Mouse (Mus musculus) kidney, embryonic 16.5 days (tissue): ENCODE measurements around the gene Olfr549. TPM values are rescaled to one million over a fixed set of nuclear protein-coding genes. Genes with fewer than 3 reads are reported as not detected.

Source experiments
- ATAC-seq: fragments of 200-750 bp; cut with Nextera tagmentation; 2 replicates; pipeline ENCODE4 v1.8.0; 2017; ENCODE audit warnings: moderate TSS enrichment; ENCODE audit not compliant: low FRiP score, low TSS enrichment
- H3K27ac ChIP-seq: fragments of 300-500 bp; sonication (generic); 2 replicates; pipeline ENCODE4 v1.5.1; 2014; ENCODE audit warnings: low read length
- H3K27me3 ChIP-seq: fragments of 300-500 bp; sonication (generic); 2 replicates; pipeline ENCODE4 v1.6.1; 2014; ENCODE audit warnings: low read length, control low read depth, mixed read lengths; ENCODE audit not compliant: insufficient read depth
- H3K36me3 ChIP-seq: fragments of 300-500 bp; sonication (generic); 2 replicates; pipeline ENCODE4 v1.6.1; 2014; ENCODE audit warnings: low read length, control low read depth, mixed read lengths; ENCODE audit not compliant: insufficient read depth
- H3K4me1 ChIP-seq: fragments of 300-500 bp; sonication (generic); 2 replicates; pipeline ENCODE4 v1.6.1; 2014; ENCODE audit warnings: low read length, control low read depth, mixed read lengths; ENCODE audit not compliant: insufficient read depth
- H3K4me2 ChIP-seq: fragments of 300-500 bp; sonication (generic); replicated peaks from 2 replicates; pipeline ENCODE4 v1.6.1; 2014; ENCODE audit warnings: low read depth, low read length
- H3K4me3 ChIP-seq: fragments of 300-500 bp; sonication (generic); 2 replicates; pipeline ENCODE4 v1.5.1; 2014; ENCODE audit warnings: mild to moderate bottlenecking, low read length
- H3K9ac ChIP-seq: fragments of 300-500 bp; sonication (generic); replicated peaks from 2 replicates; pipeline ENCODE4 v1.6.1; 2014; ENCODE audit warnings: low read length
- H3K9me3 ChIP-seq: fragments of 300-500 bp; sonication (generic); 2 replicates; pipeline ENCODE4 v1.6.1; 2016; ENCODE audit warnings: low read length, control low read depth
- WGBS: fragments of 180-500 bp; shearing (Covaris S2); extraction: QIAGEN DNeasy Blood & Tissue Kit; methylation state at CpG from one replicate; pipeline ENCODE4 v1.1.7; 2014; 5-methylcytosine and 5-hydroxymethylcytosine counted together
- polyA plus RNA-seq: library from polyadenylated mRNA; unstranded; fragments of >200 nt; fragmentation: Nextera tagmentation; extraction: Ambion mirVana; gene quantifications from 2 replicates; pipeline ENCODE4 v1.2.1, GENCODE M21; 2015

Gene Olfr549
- not detected in 2 replicates for polyA plus RNA-seq

- Histone ChIP-seq H3K27ac (no peak within 1 kb of the TSS), H3K4me2 (no peak within 1 kb of the TSS), H3K9me3 (no peaks in the 10 kb centered on the region), H3K4me1 (no peaks in the 10 kb centered on the region), H3K27me3 (no peaks in the 10 kb centered on the region), H3K36me3 (no peaks in the 10 kb centered on the region), H3K4me3 (no peak within 1 kb of the TSS), H3K9ac (no peak within 1 kb of the TSS)
- WGBS = 90% methylated on average over 3 of the region's 3 CpGs
- no peak for ATAC-seq
Measured at GRCm38 (mm10) chr7:102549570-102549969, at the start of gene Olfr549. Olfr549 (plus strand) TSS chr7:102549870.

GRCm38 (mm10) chr7:102501986-102502385 is 47.7 kb upstream of the Olfr549 start:
- Histone ChIP-seq H3K9me3 (no peaks in the 10 kb centered on the region), H3K36me3 (no peaks in the 10 kb centered on the region), H3K27me3 (no peaks in the 10 kb centered on the region), H3K4me3 (no peak overlapping the region), H3K27ac (no peak overlapping the region), H3K4me2 (no peak overlapping the region), H3K4me1 (no peaks in the 10 kb centered on the region), H3K9ac (no peak overlapping the region)
- no peak for ATAC-seq
- 67% methylated on average over 5 of the region's 5 CpGs for WGBS

- WGBS = 47% methylated on average over 3 of the region's 3 CpGs
- no peak overlapping the region for H3K4me3 ChIP-seq
- peak; percentile 86 for ATAC-seq
- no peaks in the 10 kb centered on the region for H3K9me3 ChIP-seq
- H3K9ac ChIP-seq = no peak overlapping the region
- H3K4me2 ChIP-seq = no peak overlapping the region
- H3K4me1 ChIP-seq = no peaks in the 10 kb centered on the region
- H3K36me3 ChIP-seq = no peaks in the 10 kb centered on the region
- 0 out of 2 replicates have a peak, but pooled peaks cover 4% of the 10 kb centered on the region for H3K27me3 ChIP-seq
- no peak overlapping the region for H3K27ac ChIP-seq
Measured at GRCm38 (mm10) chr7:102506848-102507247, 42.8 kb upstream of the Olfr549 start.

GRCm38 (mm10) chr7:102508066-102508465 is 41.6 kb upstream of the Olfr549 start:
- WGBS = 88% methylated on average over 9 of the region's 9 CpGs
- no peak for ATAC-seq
- 0 out of 2 replicates have a peak, but pooled peaks cover 4% of the 10 kb centered on the region for H3K27me3 ChIP-seq
- no peak overlapping the region for H3K4me3 ChIP-seq
- H3K27ac ChIP-seq = no peak overlapping the region
- H3K9me3 ChIP-seq = no peaks in the 10 kb centered on the region
- no peaks in the 10 kb centered on the region for H3K4me1 ChIP-seq
- no peak overlapping the region for H3K4me2 ChIP-seq
- H3K36me3 ChIP-seq = no peaks in the 10 kb centered on the region
- H3K9ac ChIP-seq = no peak overlapping the region

GRCm38 (mm10) chr7:102508666-102509065 is 41.0 kb upstream of the Olfr549 start:
- Histone ChIP-seq H3K27me3 (0 out of 2 replicates have a peak, but pooled peaks cover 6% of the 10 kb centered on the region), H3K4me3 (no peak overlapping the region)
- 81% methylated on average over 6 of the region's 6 CpGs for WGBS

GRCm38 (mm10) chr7:102509726-102510125 is 39.9 kb upstream of the Olfr549 start:
- Histone ChIP-seq H3K27me3 (peaks cover 11% of the 10 kb centered on the region; the same call in 1 of the 2 replicates), H3K4me2 (no peak overlapping the region), H3K9ac (no peak overlapping the region), H3K4me1 (no peaks in the 10 kb centered on the region), H3K36me3 (no peaks in the 10 kb centered on the region), H3K9me3 (no peaks in the 10 kb centered on the region), H3K27ac (no peak overlapping the region), H3K4me3 (no peak overlapping the region)
- WGBS = 80% methylated on average over 7 of the region's 7 CpGs
- ATAC-seq = no peak

More at GRCm38 (mm10) chr7:102508666-102509065, 41.0 kb upstream of the Olfr549 start:
- ATAC-seq = no peak
- H3K9me3 ChIP-seq = no peaks in the 10 kb centered on the region
- H3K27ac ChIP-seq = no peak overlapping the region
- H3K36me3 ChIP-seq = no peaks in the 10 kb centered on the region
- no peak overlapping the region for H3K4me2 ChIP-seq
- H3K4me1 ChIP-seq = no peaks in the 10 kb centered on the region
- H3K9ac ChIP-seq = no peak overlapping the region

- no peaks in the 10 kb centered on the region for H3K4me1 ChIP-seq
- H3K4me3 ChIP-seq = no peak overlapping the region
- no peak for ATAC-seq
- H3K27me3 ChIP-seq = peaks cover 11% of the 10 kb centered on the region; the same call in 1 of the 2 replicates
- whole genome bisulfite sequencing = 93% methylated on average over 10 of the region's 10 CpGs
- no peak overlapping the region for H3K4me2 ChIP-seq
- no peaks in the 10 kb centered on the region for H3K36me3 ChIP-seq
- H3K9ac ChIP-seq = no peak overlapping the region
- H3K27ac ChIP-seq = no peak overlapping the region
- no peaks in the 10 kb centered on the region for H3K9me3 ChIP-seq
Measured at GRCm38 (mm10) chr7:102511927-102512326, 37.7 kb upstream of the Olfr549 start.

- Histone ChIP-seq H3K27ac (no peak overlapping the region), H3K4me2 (peak overlapping the region; percentile 94), H3K4me1 (no peaks in the 10 kb centered on the region), H3K9me3 (no peaks in the 10 kb centered on the region), H3K27me3 (peaks cover 11% of the 10 kb centered on the region; the same call in 1 of the 2 replicates), H3K4me3 (peak overlapping the region; percentile 55), H3K36me3 (no peaks in the 10 kb centered on the region), H3K9ac (peak overlapping the region; percentile 77)
- ATAC-seq = peak; percentile 97
- WGBS = under 1% methylated on average over 54 of the region's 54 CpGs
Measured at GRCm38 (mm10) chr7:102512814-102513435, 36.7 kb upstream of the Olfr549 start.

GRCm38 (mm10) chr7:102514144-102514543 is 35.5 kb upstream of the Olfr549 start:
- H3K9me3 ChIP-seq = no peaks in the 10 kb centered on the region
- no peak overlapping the region for H3K9ac ChIP-seq
- H3K27ac ChIP-seq = no peak overlapping the region
- WGBS = 69% methylated on average over 4 of the region's 4 CpGs
- no peaks in the 10 kb centered on the region for H3K36me3 ChIP-seq
- no peak for ATAC-seq
- no peak overlapping the region for H3K4me3 ChIP-seq
- H3K27me3 ChIP-seq = peaks cover 11% of the 10 kb centered on the region; the same call in 1 of the 2 replicates
- H3K4me2 ChIP-seq = no peak overlapping the region
- H3K4me1 ChIP-seq = no peaks in the 10 kb centered on the region

- H3K36me3 ChIP-seq = no peaks in the 10 kb centered on the region
- no peak overlapping the region for H3K27ac ChIP-seq
- H3K9me3 ChIP-seq = no peaks in the 10 kb centered on the region
- H3K4me2 ChIP-seq = no peak overlapping the region
- no peak for ATAC-seq
- H3K4me1 ChIP-seq = no peaks in the 10 kb centered on the region
- peaks cover 9% of the 10 kb centered on the region; the same call in 1 of the 2 replicates for H3K27me3 ChIP-seq
- no peak overlapping the region for H3K4me3 ChIP-seq
- WGBS = 64% methylated on average over 10 of the region's 10 CpGs
- H3K9ac ChIP-seq = no peak overlapping the region
Measured at GRCm38 (mm10) chr7:102516261-102517050, 33.2 kb upstream of the Olfr549 start.
